Mouse (Mus musculus) liver, embryonic 14.5 days (tissue): ENCODE results near the gene Rtn4ip1. TPM values are rescaled to one million over a fixed set of nuclear protein-coding genes. Genes with fewer than 3 reads are reported as not detected.

ENCODE experiments used
- ATAC-seq: fragments of 200-750 bp; cut with Nextera tagmentation; 2 replicates; pipeline ENCODE4 v1.8.0; 2017; ENCODE audit warnings: moderate number of reproducible peaks, mild to moderate bottlenecking, moderate library complexity; ENCODE audit not compliant: insufficient read depth
- DNase-seq, 3 experiments: peaks; one replicate each; pipeline ENCODE4 v3.0.0-alpha.2; 2012 to 2013; ENCODE audit warnings: low read depth in 3 of 3, low spot score in 3 of 3
- H3K27ac ChIP-seq: fragments of 300-500 bp; sonication (generic); 2 replicates; pipeline ENCODE4 v1.5.1; 2014; ENCODE audit warnings: moderate library complexity, mild to moderate bottlenecking, control low read depth, inconsistent platforms
- H3K27me3 ChIP-seq: fragments of 300-500 bp; sonication (generic); 2 replicates; pipeline ENCODE4 v1.6.1; 2014; ENCODE audit warnings: mild to moderate bottlenecking, low read length, moderate library complexity; ENCODE audit not compliant: control insufficient read depth, insufficient read depth
- H3K36me3 ChIP-seq: fragments of 300-500 bp; sonication (generic); replicated peaks from 2 replicates; pipeline ENCODE4 v1.6.1; 2014; ENCODE audit warnings: low read depth; ENCODE audit not compliant: control insufficient read depth, insufficient read depth
- H3K4me1 ChIP-seq, 2 experiments: fragments of 200-500 bp in 1 of 2; fragments of 300-500 bp in 1 of 2; sonication (generic) in 1 of 2; replicated peaks; 2 replicates each; pipeline ENCODE4 v1.6.1; 2012 to 2014; ENCODE audit warnings: antibody characterized with exemption in 1 of 2, inconsistent platforms in 1 of 2, low read length in 1 of 2; ENCODE audit not compliant: control insufficient read depth in 2 of 2, insufficient read depth in 2 of 2
- H3K4me2 ChIP-seq: fragments of 300-500 bp; sonication (generic); 2 replicates; pipeline ENCODE4 v1.6.1; 2014; ENCODE audit warnings: low read depth, mild to moderate bottlenecking, control low read depth, moderate library complexity
- H3K4me3 ChIP-seq, 2 experiments: fragments of 200-500 bp in 1 of 2; fragments of 300-500 bp in 1 of 2; sonication (generic) in 1 of 2; 2 replicates each; pipeline ENCODE4 v1.5.1; 2012 to 2014; ENCODE audit warnings: low read depth in 2 of 2, low read length in 2 of 2, mild to moderate bottlenecking in 2 of 2, control low read depth in 1 of 2, inconsistent platforms in 1 of 2, moderate library complexity in 1 of 2; ENCODE audit not compliant: insufficient read depth in 1 of 2
- H3K9ac ChIP-seq: fragments of 300-500 bp; sonication (generic); replicated peaks from 2 replicates; pipeline ENCODE4 v1.6.1; 2014; ENCODE audit warnings: mild to moderate bottlenecking, control low read depth, moderate library complexity
- H3K9me3 ChIP-seq: fragments of 300-500 bp; sonication (generic); 2 replicates; pipeline ENCODE4 v1.6.1; 2016; ENCODE audit warnings: low read length, mixed read lengths; ENCODE audit not compliant: control insufficient read depth
- CTCF ChIP-seq: IDR thresholded peaks from 2 replicates; pipeline ENCODE4 v1.5.1; 2016; ENCODE audit warnings: antibody characterized with exemption, low read depth, control low read depth
- EP300 ChIP-seq: IDR thresholded peaks from 2 replicates; pipeline ENCODE4 v1.6.1; 2016; ENCODE audit warnings: antibody characterized with exemption, low read depth
- WGBS: fragments of 180-500 bp; shearing (Covaris S2); extraction: QIAGEN DNeasy Blood & Tissue Kit; methylation state at CpG from one replicate; pipeline ENCODE4 v1.1.7; 2014; ENCODE audit not compliant: insufficient replicate concordance; 5-methylcytosine and 5-hydroxymethylcytosine counted together
- polyA plus RNA-seq, 2 experiments: library from polyadenylated mRNA; depleted of rRNA in 1 of 2; stranded (reverse) in 1 of 2; unstranded in 1 of 2; fragments of >200 nt; fragmentation: Nextera tagmentation in 1 of 2; extraction: Ambion mirVana in 1 of 2; gene quantifications; 2 replicates each; pipeline versions ENCODE4 v1.2.1 to v1.2.3; 2012 to 2014

Gene Rtn4ip1
- polyA plus RNA-seq, 2 experiments: 6.4 to 9.8 TPM

GRCm38 (mm10) chr10:44005677-44006641 is 104.4 kb downstream of the Rtn4ip1 start:
- 3% methylated on average over 40 of the region's 40 CpGs for WGBS
- Histone ChIP-seq H3K4me1 (no peaks in the 10 kb centered on the region; a peak in 1 of 4 replicates), H3K4me2 (peak overlapping the region; percentile 52), H3K9me3 (no peaks in the 10 kb centered on the region), H3K27me3 (peaks cover 58% of the 10 kb centered on the region), H3K4me3 (peak overlapping the region in 1 of 2 experiments; percentile 23; a peak in 1 of 4 replicates), H3K9ac (no peak overlapping the region), H3K36me3 (no peaks in the 10 kb centered on the region), H3K27ac (no peak overlapping the region)
- TF ChIP-seq CTCF (no peak), EP300 (no peak)
- ATAC-seq (no peak), DNase-seq (no peak)

Other genes with a start within 250 kb of the Rtn4ip1 start
- 3.9 and 5.6 TPM in 2 replicates for gene Qrsl1, start 62 bp upstream of the Rtn4ip1 start, polyA plus RNA-seq (2012; rRNA removed)
- 6.2 and 7.2 TPM in 2 replicates for gene Qrsl1, start 62 bp upstream of the Rtn4ip1 start, polyA plus RNA-seq (2014; fragmentation: Nextera tagmentation; extraction: Ambion mirVana)
- gene Crybg1, start 247.0 kb downstream of the Rtn4ip1 start, polyA plus RNA-seq (2012; rRNA removed): 0.22 and 0.25 TPM in 2 replicates
- gene Crybg1, start 247.0 kb downstream of the Rtn4ip1 start, polyA plus RNA-seq (2014; fragmentation: Nextera tagmentation; extraction: Ambion mirVana): 0.48 and 0.54 TPM in 2 replicates